Mouse (Mus musculus) kidney, postnatal 0 days (tissue): ENCODE data around the gene Gm6205. TPM values are rescaled to one million over a fixed set of nuclear protein-coding genes. Genes with fewer than 3 reads are reported as not detected.
"Not testable (repeated sequence)": the region's sequence is repeated elsewhere in the genome, so short reads cannot be mapped to it uniquely, and the experiment has no call there.

Experiments
- ATAC-seq: fragments of 200-750 bp; cut with Nextera tagmentation; replicated peaks from 2 replicates; pipeline ENCODE4 v1.8.0; 2017; ENCODE audit warnings: low read depth, moderate number of reproducible peaks, moderate TSS enrichment, moderate library complexity; ENCODE audit not compliant: low FRiP score
- DNase-seq: peaks from one replicate; pipeline ENCODE4 v3.0.0-alpha.2; 2016; ENCODE audit warnings: low spot score
- H3K27ac ChIP-seq: fragments of 300-500 bp; sonication (generic); 2 replicates; pipeline ENCODE4 v1.5.1; 2014; ENCODE audit warnings: mild to moderate bottlenecking
- H3K27me3 ChIP-seq: fragments of 300-500 bp; sonication (generic); 2 replicates; pipeline ENCODE4 v1.6.1; 2014; ENCODE audit warnings: low read length, mixed read lengths; ENCODE audit not compliant: insufficient read depth
- H3K36me3 ChIP-seq: fragments of 300-500 bp; sonication (generic); 2 replicates; pipeline ENCODE4 v1.6.1; 2014; ENCODE audit warnings: low read length, mixed read lengths; ENCODE audit not compliant: insufficient read depth
- H3K4me1 ChIP-seq: fragments of 300-500 bp; sonication (generic); replicated peaks from 2 replicates; pipeline ENCODE4 v1.6.1; 2014; ENCODE audit warnings: antibody characterized with exemption, low read length, mixed read lengths; ENCODE audit not compliant: insufficient read depth
- H3K4me2 ChIP-seq: fragments of 300-500 bp; sonication (generic); 2 replicates; pipeline ENCODE4 v1.6.1; 2014; ENCODE audit warnings: mild to moderate bottlenecking, low read length, moderate library complexity, mixed read lengths
- H3K4me3 ChIP-seq: fragments of 300-500 bp; sonication (generic); replicated peaks from 2 replicates; pipeline ENCODE4 v1.5.1; 2014; ENCODE audit warnings: low read depth, low read length
- H3K9ac ChIP-seq: fragments of 300-500 bp; sonication (generic); 2 replicates; pipeline ENCODE4 v1.6.1; 2014; ENCODE audit warnings: low read depth, low read length
- H3K9me3 ChIP-seq: fragments of 300-500 bp; sonication (generic); replicated peaks from 2 replicates; pipeline ENCODE4 v1.6.1; 2016; ENCODE audit warnings: low read length, inconsistent platforms, mixed read lengths
- WGBS: fragments of 180-500 bp; shearing (Covaris S2); extraction: QIAGEN DNeasy Blood & Tissue Kit; methylation state at CpG from one replicate; pipeline ENCODE4 v1.1.7; 2014; 5-methylcytosine and 5-hydroxymethylcytosine counted together
- polyA plus RNA-seq: library from polyadenylated mRNA; unstranded; fragments of >200 nt; fragmentation: Nextera tagmentation; extraction: Ambion mirVana; gene quantifications from 2 replicates; pipeline ENCODE4 v1.2.1, GENCODE M21; 2015

Gene Gm6205
- not detected in 2 replicates for polyA plus RNA-seq

DNA sequence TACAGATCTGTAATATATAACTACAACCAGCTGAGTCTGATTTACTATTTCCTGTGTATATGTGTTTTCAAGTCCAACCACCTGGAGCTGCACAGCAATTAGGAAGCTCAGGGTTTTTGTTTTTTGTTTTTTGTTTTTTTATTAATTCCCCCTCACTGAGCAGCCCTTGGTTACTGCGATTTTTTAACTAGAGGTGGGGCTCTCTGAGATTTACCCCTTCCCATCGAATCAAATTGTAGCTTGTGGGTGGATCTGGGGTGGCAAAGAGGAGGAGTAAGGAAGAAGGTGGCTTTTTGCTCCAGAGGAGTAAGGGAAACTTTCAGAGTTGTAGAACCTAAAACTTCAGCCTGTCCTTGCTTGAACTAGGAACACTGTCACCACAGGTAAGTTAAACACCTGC is at the start of gene Gm6205:
Gm6205 (plus strand) TSS at position 301 of the 400 bp plus-strand sequence.
- not testable (repeated sequence) for DNase-seq, ATAC-seq
- no CpG with 5 or more reads among the region's 2 CpGs for WGBS

DNA sequence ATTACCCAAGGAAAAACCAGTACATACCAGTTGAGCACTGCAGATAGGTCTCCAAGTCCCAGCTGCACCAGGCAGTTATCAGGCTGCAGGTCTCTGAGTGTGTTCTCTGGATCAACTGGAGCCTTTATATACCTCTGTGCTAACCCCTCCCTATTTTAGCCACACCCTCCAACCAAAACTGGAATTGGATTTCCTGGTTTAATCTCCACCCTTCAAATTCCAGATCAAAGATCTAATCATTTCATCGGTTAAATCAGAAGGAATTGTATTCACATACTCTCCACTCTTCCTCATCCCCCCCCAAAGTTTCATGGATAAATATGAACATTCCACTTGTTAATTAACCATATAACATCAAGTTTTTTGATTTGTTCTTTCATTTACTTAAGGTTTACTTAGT is 31.9 kb upstream of the Gm6205 start, which contains the start of gene Gm3147:
Gm3147 (minus strand) TSS at position 101 of the 400 bp plus-strand sequence.
- H3K4me3 ChIP-seq, H3K9me3 ChIP-seq, H3K9ac ChIP-seq, H3K4me2 ChIP-seq, ATAC-seq, H3K4me1 ChIP-seq, H3K27ac ChIP-seq, H3K36me3 ChIP-seq, DNase-seq, H3K27me3 ChIP-seq: not testable (repeated sequence)
- WGBS, result no CpG with 5 or more reads among the region's 1 CpGs

More for the DNA sequence above, at the start of gene Gm6205:
- not testable (repeated sequence) for H3K36me3 ChIP-seq, H3K27me3 ChIP-seq, H3K4me1 ChIP-seq, H3K4me2 ChIP-seq, H3K9ac ChIP-seq, H3K27ac ChIP-seq, H3K4me3 ChIP-seq, H3K9me3 ChIP-seq

DNA sequence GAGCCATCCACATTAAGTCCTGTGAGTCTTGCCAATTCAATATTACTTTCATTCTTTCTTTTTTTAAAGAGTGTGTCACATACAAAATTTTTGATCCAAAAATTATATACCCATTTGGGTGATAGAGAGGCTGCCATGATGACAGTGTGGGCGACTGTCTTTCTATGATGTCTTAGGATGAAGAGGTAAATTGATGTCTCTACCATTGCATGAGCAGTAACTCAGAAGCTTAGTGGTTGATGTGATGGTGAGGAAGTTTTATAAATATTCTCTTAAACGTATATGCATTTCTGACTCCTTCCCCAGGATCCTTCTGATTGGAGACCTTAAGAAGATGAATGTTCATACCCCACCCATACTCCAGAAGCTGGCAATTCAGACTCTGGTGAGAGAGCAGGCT is 24.5 kb upstream of the Gm6205 start, which contains the start of gene Gm6509:
Gm6509 (plus strand) TSS at position 301 of the 400 bp plus-strand sequence.
- not testable (repeated sequence) for H3K27me3 ChIP-seq, H3K9me3 ChIP-seq, H3K27ac ChIP-seq, H3K4me1 ChIP-seq, DNase-seq, H3K36me3 ChIP-seq, H3K9ac ChIP-seq, H3K4me3 ChIP-seq, H3K4me2 ChIP-seq, ATAC-seq
- no CpG with 5 or more reads among the region's 2 CpGs for WGBS

Other genes starting within 250 kb of the Gm6205 start
- not detected in 2 replicates for gene Gm7682, start 202.6 kb upstream of the Gm6205 start, polyA plus RNA-seq
- not detected in 2 replicates for gene Gm3139, start 122.1 kb upstream of the Gm6205 start, polyA plus RNA-seq
- not detected in 2 replicates for gene Gm3147, start 32.0 kb upstream of the Gm6205 start, polyA plus RNA-seq
- not detected in 2 replicates for gene Gm6509, start 24.4 kb upstream of the Gm6205 start, polyA plus RNA-seq
- not detected in 2 replicates for gene Gm3183, start 217.1 kb downstream of the Gm6205 start, polyA plus RNA-seq